In the genomic region with DNA sequence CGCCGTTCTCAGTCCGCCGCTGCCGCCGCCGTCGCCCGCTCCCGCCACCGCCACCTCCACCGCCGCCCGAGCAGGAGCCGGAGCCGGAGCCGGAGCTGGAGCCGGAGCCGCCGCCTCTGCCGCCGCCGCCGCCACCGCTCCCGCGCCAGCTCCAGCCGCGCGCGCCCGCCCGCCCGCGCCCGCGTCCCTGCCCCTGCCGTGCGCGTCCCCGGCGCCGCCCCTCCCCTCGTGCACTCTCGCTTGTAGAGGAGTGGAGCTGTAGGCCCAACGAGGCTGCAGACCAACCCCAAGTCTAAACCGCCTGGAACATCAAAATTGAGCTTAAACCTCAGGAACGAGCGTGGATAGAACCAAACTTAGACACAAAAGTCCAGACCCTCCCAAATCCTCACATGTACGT, we compare ENCODE assay signal across 8 mouse cellular contexts. TPM values are rescaled to one million over a fixed set of nuclear protein-coding genes. Genes with fewer than 3 reads are reported as not detected.
A peak's percentile ranks its signal among the peaks of the same experiment; 100 is the strongest.
DNase-seq lines count a peak whose midpoint lies in the region; ATAC-seq and TF ChIP-seq lines count a peak whose summit lies in the region.

A gene (minus strand): TSS at position 175 of the 400 bp plus-strand sequence.

- H3K4me1 ChIP-seq in E14TG2a.4 (replicated peaks; ENCODE audit: low read depth, low read length): peaks cover 64% of the 10 kb centered on the region
- peaks cover 43% of the 10 kb centered on the region for H3K4me1 ChIP-seq in forebrain, embryonic 13.5 days

- H3K4me2 ChIP-seq in forebrain, embryonic 13.5 days: peak within 1 kb of the TSS; percentile 89

- DNase-seq in brain, adult 2 months (ENCODE audit: low read depth, low spot score): peak; percentile 73
- peak; percentile 62 to 67 for DNase-seq in heart, postnatal 36 days
- peak; percentile 50 to 80 for DNase-seq in layer of hippocampus, adult 18-20 months (ENCODE audit: low spot score in 2 of 2)
- peak; percentile 73 to 82 for DNase-seq in lung, adult 18-20 months
- peak; percentile 85 for DNase-seq in ovary, postnatal 36 days (ENCODE audit: low spot score)
- peak; percentile 76 for DNase-seq in urinary bladder, postnatal 25 days (ENCODE audit: low spot score)

- H3K9me3 ChIP-seq in E14TG2a.4 (ENCODE audit: low read length): no peaks in the 10 kb centered on the region
- no peaks in the 10 kb centered on the region for H3K9me3 ChIP-seq in forebrain, embryonic 13.5 days (replicated peaks)

- H3K27me3 ChIP-seq in E14TG2a.4 (ENCODE audit: insufficient read depth, low read length): no peaks in the 10 kb centered on the region; the same call in 1 of the 2 replicates
- no peaks in the 10 kb centered on the region for H3K27me3 ChIP-seq in forebrain, embryonic 13.5 days

- intact Hi-C loops in heart, postnatal 36 days (cut with DNase I): loop anchor here (10.0 kb wide), 1 partner anchor 456 kb away; a partner anchor contains a TSS

- 2% methylated on average over 31 of the region's 50 CpGs for WGBS in forebrain, embryonic 13.5 days

- H3K4me3 ChIP-seq in E14TG2a.4 (replicated peaks; ENCODE audit: low read length): peak within 1 kb of the TSS; percentile 85
- H3K4me3 ChIP-seq in forebrain, embryonic 13.5 days: peak within 1 kb of the TSS; percentile 86

- peaks cover 31% of the 10 kb centered on the region for H3K36me3 ChIP-seq in E14TG2a.4 (ENCODE audit: insufficient read depth, low read length)
- peaks cover 18% of the 10 kb centered on the region for H3K36me3 ChIP-seq in forebrain, embryonic 13.5 days (ENCODE audit: poor library complexity, severe bottlenecking)

- H3K27ac ChIP-seq in forebrain, embryonic 13.5 days: peak within 1 kb of the TSS; percentile 81

- TF ChIP-seq CTCF in E14TG2a.4 (conservative IDR thresholded peaks at IDR 0.05; ENCODE audit: low read length): no peak

- ATAC-seq in forebrain, embryonic 13.5 days: peak; percentile 67

- peak within 1 kb of the TSS; percentile 98 for H3K9ac ChIP-seq in forebrain, embryonic 13.5 days

RNA-seq across cellular contexts. Expression of the gene that starts here (rescaled TPM):
- polyA plus RNA-seq in forebrain, embryonic 13.5 days (2015; fragmentation: Nextera tagmentation; extraction: Ambion mirVana): 62.9 and 76.1 TPM in 2 replicates
- total RNA-seq in heart, postnatal 36 days (2021): 1 to 10 TPM; 7.5 to 9.2 TPM
- 10 to 100 TPM; 67.6 to 77.5 TPM for total RNA-seq in layer of hippocampus, adult 18-20 months (2021)

Comparison
In these comparisons a context has a peak if more than half of its experiments do, and no peak if none do; other contexts are left out.
1. Peak in every context shown above with its lines: DNase-seq, ATAC-seq, H3K4me3 ChIP-seq and H3K27ac ChIP-seq.
2. RNA of the gene that starts here (total RNA-seq): 67.6 to 77.5 TPM in layer of hippocampus, adult 18-20 months; 7.5 to 9.2 TPM in heart, postnatal 36 days; every median in the first group is over 4 times any median in the second.